Mouse (Mus musculus): ENCODE measurements around the gene Gm9573.

DNA sequence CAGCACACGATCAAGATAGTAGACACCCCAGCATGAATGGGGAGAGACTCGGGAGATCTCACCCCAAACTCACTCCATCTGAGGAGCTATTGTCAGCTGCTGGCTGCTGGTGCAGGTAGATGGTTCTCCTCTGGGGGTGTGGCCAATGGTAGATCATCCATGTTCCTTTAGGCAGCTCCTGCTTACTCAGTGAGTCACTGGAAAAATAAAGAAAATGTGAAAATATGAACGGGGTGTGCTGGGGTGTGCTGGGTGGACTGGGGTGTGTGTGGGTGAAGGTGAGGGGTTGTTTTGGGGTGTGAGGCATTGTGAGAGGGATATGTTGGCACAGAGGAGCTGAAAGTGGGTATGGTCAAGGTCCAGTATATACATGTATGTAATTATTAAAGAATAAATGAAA is 29.0 kb downstream of the Gm9573 start:
- TF ChIP-seq CTCF (IDR thresholded peaks at IDR 0.05; ENCODE audit: extremely low read depth, insufficient read depth, insufficient read length, insufficient replicate concordance) = no peak
- TF ChIP-seq POLR2A (IDR thresholded peaks at IDR 0.05; ENCODE audit: low read depth, low read length) = no peak

All from spleen, adult 2 months (tissue).